Mouse (Mus musculus) hindbrain, embryonic 14.5 days (tissue): ENCODE data around the gene Polr3a. TPM values are rescaled to one million over a fixed set of nuclear protein-coding genes. Genes with fewer than 3 reads are reported as not detected.
"Not testable (repeated sequence)": the region's sequence is repeated elsewhere in the genome, so short reads cannot be mapped to it uniquely, and the experiment has no call there.

Source experiments
- ATAC-seq: fragments of 200-750 bp; cut with Nextera tagmentation; 2 replicates; pipeline ENCODE4 v1.8.0; 2017; ENCODE audit warnings: moderate number of reproducible peaks, mild to moderate bottlenecking, moderate TSS enrichment, moderate library complexity; ENCODE audit not compliant: low FRiP score
- DNase-seq: peaks from one replicate; pipeline ENCODE4 v3.0.0-alpha.2; 2015; ENCODE audit warnings: low spot score
- H3K27ac ChIP-seq: fragments of 300-500 bp; sonication (generic); 2 replicates; pipeline ENCODE4 v1.5.1; 2014; ENCODE audit warnings: mild to moderate bottlenecking, moderate library complexity
- H3K27me3 ChIP-seq: fragments of 300-500 bp; sonication (generic); 2 replicates; pipeline ENCODE4 v1.6.1; 2014; ENCODE audit warnings: mild to moderate bottlenecking, low read length, mixed read lengths; ENCODE audit not compliant: control insufficient read depth, insufficient read depth
- H3K36me3 ChIP-seq: fragments of 300-500 bp; sonication (generic); replicated peaks from 2 replicates; pipeline ENCODE4 v1.6.1; 2014; ENCODE audit not compliant: control insufficient read depth, insufficient read depth
- H3K4me1 ChIP-seq: fragments of 300-500 bp; sonication (generic); replicated peaks from 2 replicates; pipeline ENCODE4 v1.6.1; 2014; ENCODE audit warnings: antibody characterized with exemption, low read length, mixed read lengths; ENCODE audit not compliant: control insufficient read depth, insufficient read depth
- H3K4me2 ChIP-seq: fragments of 300-500 bp; sonication (generic); replicated peaks from 2 replicates; pipeline ENCODE4 v1.6.1; 2014; ENCODE audit warnings: mild to moderate bottlenecking, moderate library complexity
- H3K4me3 ChIP-seq: fragments of 300-500 bp; sonication (generic); replicated peaks from 2 replicates; pipeline ENCODE4 v1.5.1; 2014; ENCODE audit warnings: mild to moderate bottlenecking, low read length
- H3K9ac ChIP-seq: fragments of 300-500 bp; sonication (generic); 2 replicates; pipeline ENCODE4 v1.6.1; 2014
- H3K9me3 ChIP-seq: fragments of 300-500 bp; sonication (generic); 2 replicates; pipeline ENCODE4 v1.6.1; 2016; ENCODE audit warnings: low read length; ENCODE audit not compliant: control insufficient read depth
- WGBS: fragments of 180-500 bp; shearing (Covaris S2); extraction: QIAGEN DNeasy Blood & Tissue Kit; methylation state at CpG from one replicate; pipeline ENCODE4 v1.1.7; 2014; 5-methylcytosine and 5-hydroxymethylcytosine counted together
- polyA plus RNA-seq: library from polyadenylated mRNA; unstranded; fragments of >200 nt; fragmentation: Nextera tagmentation; extraction: Ambion mirVana; gene quantifications from 2 replicates; pipeline ENCODE4 v1.2.1, GENCODE M21; 2014

The Polr3a gene
- polyA plus RNA-seq, 1 experiment from 2014 or later: 18.6 TPM

DNA sequence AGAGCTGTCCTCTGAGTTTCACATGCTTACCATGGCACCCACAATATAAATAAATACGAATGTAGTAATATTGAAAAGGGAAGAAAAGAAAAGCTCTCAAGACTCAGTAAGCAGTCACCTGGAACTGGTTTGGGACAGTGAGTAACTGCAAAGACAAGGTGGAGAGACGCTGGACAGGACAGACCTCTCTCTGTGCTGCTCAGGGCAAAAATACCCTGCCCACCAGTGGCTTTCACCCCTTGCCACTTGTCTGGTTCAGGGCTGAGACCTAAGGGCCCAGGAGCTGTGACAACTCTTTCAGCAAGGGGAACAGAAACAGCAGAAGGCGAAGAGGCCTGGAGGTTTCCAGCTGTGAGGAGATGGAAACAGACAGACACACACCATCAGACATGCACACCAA, 28.7 kb downstream of the Polr3a start:
- H3K9me3 ChIP-seq: no peaks in the 10 kb centered on the region
- ATAC-seq (no peak), DNase-seq (no peak)
- no peak overlapping the region for H3K27ac ChIP-seq
- peaks cover 100% of the 10 kb centered on the region for H3K36me3 ChIP-seq
- H3K4me1 ChIP-seq: no peaks in the 10 kb centered on the region
- no peak overlapping the region for H3K9ac ChIP-seq
- 81% methylated on average over 3 of the region's 3 CpGs for WGBS
- no peak overlapping the region for H3K4me3 ChIP-seq
- H3K27me3 ChIP-seq: no peaks in the 10 kb centered on the region
- no peak overlapping the region for H3K4me2 ChIP-seq

DNA sequence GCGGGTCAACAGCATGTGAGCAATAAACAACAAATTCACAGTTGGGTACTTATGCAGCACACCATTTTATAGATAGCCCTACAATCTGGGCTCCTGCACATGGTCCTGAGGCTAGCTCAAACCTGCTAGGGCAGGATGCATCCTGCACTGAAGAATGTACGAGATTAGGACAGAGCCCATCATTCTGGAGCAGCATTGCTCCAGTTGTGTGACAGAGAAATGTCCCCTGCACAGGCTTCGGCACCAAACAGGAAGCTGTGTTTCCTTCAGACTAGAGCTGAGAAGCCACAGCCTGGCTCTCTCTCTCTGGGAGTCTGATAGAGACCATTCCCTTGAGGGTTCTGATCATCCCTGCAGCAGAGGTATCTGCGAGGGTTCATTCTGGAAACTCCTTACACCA, 43.3 kb downstream of the Polr3a start:
- 92% methylated on average over 4 of the region's 4 CpGs for WGBS
- peaks cover 33% of the 10 kb centered on the region for H3K36me3 ChIP-seq
- not testable (repeated sequence) for H3K9me3 ChIP-seq, H3K4me1 ChIP-seq, H3K27me3 ChIP-seq, DNase-seq, H3K27ac ChIP-seq, H3K9ac ChIP-seq, H3K4me2 ChIP-seq, ATAC-seq, H3K4me3 ChIP-seq

Other genes with a start within 250 kb of the Polr3a start
- gene Dlg5, start 241.1 kb downstream of the Polr3a start, polyA plus RNA-seq: 32.5 TPM in 2 replicates
- gene E330034G19Rik, start 193.8 kb downstream of the Polr3a start, polyA plus RNA-seq: not detected in 2 replicates
- 703 and 824 TPM in 2 replicates for gene Rps24, start 67 bp upstream of the Polr3a start, polyA plus RNA-seq